Mouse (Mus musculus) T-helper 17 cell (primary cell): ENCODE results near the gene Gli3.

Experiments
- in situ Hi-C, 2 experiments: fragments of 300-600 bp; cut with MboI, MseI; formaldehyde crosslinking; loops; 1 replicate in 1 of 2; 2 replicates in 1 of 2; pipeline ENCODE4 v1.15.1; 2025; ENCODE audit warnings: high pct_unique_total_duplicates in 2 of 2

Gli3 gene

DNA sequence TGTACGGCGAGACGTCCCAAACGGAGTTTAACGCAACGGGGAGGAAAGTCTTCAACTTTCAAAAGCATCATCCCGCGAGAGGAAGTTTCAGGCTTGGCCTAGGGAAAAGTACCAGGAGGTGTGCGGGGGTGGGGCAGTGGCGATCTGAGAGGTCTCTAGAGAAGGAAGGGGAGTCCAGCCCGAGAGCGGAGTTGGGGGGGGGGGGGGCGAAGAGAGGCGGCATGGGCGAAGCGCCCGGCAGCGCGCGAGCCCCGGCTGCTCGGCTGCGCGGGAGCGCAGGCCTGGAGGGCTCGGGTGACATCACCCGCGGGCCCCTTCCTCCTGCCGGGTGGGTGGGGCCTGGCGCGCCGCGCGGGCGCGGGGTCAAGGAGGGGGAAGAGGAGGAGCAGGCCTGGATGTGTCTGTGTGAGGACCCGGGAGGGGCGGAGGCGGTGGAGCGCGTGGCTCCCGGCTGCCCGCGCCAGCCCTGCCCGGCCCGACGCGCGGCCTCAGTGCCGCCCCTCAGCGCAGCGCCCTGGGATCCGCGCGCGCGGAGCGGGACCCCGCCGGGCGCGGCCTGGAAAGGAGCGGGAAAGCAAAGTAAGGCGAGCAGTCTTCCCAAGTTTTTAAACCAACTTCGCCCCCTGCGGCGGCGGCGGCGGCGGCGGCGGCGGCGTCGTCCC, at the start of gene Gli3:
Gene Gli3 (plus strand): TSS at position 406 of the 662 bp plus-strand sequence.
- in situ Hi-C loops, result no loop called here

DNA sequence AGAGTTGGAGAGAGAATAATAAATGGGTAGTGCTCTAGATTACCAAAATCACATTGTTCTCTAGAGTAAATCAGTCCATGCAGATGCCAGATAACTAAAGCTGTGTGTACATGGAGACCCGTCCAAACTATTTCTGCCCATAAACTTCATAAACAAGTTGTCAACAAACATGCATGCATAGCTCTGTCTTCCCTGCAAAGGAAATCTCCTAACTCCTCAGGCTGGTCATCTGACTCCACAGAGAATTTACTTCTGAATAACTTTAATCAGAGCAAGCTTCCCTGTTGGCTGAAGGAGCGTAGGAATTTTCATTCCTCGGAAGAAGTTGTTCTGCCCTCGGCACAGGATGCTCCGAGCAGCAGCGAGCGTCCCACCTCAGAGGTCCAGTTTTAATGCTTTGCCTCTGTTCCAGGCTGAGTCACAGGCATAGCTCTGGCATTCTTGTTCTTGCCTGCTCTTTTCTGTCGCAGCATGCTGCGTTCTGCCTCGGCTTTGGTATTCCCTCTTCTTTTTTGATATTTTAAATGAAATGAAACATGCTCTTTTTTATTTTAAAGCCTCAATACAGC, 41.8 kb upstream of the Gli3 start:
- in situ Hi-C loops, result no loop called here

DNA sequence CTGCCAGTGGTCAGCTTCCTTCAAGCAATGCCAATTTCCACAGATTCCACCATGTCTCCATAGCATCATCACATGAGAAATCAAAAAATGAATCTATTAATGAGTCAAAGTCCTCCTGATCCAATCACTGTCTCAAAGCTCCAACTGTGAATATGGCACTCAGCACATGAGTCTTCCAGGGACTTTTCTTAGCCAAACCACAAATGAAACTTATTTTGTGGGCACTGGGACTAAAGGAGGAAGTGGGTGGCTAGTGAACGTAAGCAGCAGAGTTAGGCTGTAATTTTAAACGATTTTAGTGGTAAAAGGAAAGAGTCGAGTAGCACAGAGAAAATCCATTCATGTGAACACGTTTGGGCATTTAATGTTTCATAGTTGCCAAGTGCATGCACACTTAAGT, 21.0 kb upstream of the Gli3 start:
- in situ Hi-C loops, result no loop called here

DNA sequence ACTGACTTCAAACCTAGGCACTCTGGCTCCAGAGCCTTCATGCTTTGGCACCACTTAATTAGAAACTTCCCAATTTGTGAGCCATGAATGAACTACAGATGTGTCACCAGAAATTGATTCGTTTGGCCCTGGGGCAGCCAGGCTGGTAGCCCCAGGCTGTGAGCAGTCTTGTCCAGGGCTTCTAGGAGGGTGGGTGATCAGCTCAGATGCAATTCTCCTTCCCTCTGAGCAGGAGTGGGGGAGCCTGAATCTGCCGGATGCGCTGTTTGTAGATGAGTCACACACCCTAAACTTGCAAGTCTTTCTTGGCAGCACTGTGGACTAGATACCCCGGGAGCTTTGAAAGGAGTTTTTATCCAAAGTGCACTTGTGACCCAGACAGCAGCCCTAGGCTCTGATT, 18.7 kb upstream of the Gli3 start:
- in situ Hi-C loops, result no loop called here

DNA sequence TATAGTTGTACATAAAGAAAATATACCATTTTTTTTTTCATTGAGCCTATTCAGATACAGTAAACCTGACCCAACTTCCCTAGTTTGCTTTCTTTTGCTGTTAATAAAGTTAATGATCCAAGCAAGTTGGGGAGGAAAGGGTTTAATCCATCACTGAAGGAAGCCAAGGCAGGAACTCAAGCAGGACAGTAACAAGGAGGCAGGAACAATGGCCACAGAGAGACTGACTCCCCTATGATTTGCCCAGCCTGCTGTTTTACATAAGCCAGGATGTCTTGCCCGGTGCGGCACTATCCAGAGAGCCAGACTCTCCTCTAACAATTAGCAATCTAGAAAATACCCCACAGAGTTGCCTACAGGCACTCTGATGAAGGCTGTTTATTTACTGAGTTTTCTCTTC, 17.4 kb upstream of the Gli3 start:
- in situ Hi-C loops, result no loop called here

DNA sequence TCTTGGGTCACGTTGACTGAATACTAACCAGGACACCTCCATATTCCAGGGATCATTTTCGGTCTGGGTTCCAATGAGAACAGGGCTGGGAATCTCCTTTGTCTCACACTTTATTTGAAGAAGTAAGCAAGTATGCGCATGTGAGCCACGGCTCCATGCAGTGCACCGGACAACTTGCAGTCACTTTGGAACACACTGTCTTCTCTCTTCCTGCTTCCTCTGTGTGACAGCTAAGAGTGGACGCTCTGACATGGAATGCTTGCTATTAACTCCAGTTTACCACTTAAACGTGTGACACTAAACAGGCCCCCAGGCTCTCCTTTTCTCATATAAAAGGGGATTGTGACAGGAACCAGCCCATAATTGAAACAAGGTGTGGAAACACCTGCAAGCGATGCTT, 17.0 kb upstream of the Gli3 start:
- in situ Hi-C loops, result no loop called here

DNA sequence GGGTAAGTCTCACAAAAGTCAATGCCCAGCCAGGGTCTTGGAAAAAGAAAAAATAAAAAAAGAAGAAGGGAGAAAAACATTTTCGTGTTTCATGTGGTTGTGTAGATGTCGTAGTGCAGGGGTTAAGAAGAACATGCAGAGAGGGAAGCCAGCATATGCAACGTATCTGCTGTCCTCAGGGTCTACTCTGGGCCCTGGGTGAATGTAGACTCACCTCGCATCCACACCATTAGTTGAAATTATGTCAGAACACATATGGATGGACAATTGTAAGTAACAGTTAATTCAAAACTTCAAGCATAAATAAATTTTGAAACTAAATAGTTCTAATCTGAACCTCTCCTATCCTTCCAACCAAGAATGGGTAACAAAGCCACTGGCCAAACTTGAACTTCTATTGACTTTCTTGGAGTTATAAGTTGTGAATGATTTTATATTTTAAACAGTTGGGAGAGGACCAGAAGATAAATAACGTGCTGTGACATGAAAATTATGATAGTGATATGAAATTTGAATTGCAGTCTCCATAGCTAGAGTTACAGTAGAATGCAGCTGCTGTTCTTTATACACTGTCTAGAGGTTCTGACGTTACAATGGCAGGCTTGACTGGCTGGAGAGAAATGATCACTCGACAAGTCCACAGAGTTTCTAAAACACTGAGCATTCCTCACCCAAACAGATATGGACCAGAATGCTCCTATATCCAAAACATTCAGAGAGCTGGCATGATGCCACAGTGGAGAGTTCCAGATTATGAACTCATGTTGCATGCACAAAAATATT, 16.1 kb upstream of the Gli3 start:
- in situ Hi-C loops, result no loop called here

DNA sequence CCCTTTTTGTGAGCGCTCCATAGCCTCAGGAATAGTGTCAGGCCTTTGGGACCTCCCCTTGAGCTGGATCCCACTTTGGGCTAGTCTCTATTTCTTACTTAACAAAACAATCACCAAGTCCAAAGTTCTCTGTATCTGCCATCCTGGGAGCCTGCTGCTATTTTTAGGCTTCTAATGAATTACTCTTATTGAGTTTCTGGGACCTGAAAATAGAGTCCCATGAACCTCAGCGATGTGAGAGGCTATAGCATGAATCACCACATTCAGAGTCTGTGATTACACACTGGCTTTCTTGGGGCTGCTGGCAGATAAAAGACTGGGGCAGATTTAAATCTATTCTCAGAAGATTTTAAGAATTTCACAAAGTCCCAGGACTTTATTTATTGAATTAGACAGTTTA, 12.1 kb upstream of the Gli3 start:
- in situ Hi-C loops, result no loop called here

DNA sequence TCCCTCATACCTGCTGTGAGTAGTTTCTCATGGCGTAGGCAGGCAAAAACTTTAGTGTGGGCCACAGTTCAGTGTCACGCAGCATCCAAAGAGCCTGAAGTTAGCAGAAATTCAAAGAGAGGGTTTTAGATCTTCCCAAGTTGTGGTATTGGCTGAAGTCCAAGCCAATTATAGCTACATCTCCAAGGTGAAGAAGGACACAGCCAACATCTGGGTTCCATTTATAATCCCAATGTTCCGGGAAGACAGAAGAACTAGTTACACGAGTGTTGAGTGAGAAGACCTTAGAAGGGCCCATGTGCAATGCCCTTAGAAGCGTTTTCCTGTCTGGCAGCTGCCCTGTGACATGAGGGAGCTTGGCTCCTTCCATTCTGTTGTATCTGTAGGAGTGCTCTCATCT, 5.2 kb upstream of the Gli3 start:
- in situ Hi-C loops, result no loop called here

DNA sequence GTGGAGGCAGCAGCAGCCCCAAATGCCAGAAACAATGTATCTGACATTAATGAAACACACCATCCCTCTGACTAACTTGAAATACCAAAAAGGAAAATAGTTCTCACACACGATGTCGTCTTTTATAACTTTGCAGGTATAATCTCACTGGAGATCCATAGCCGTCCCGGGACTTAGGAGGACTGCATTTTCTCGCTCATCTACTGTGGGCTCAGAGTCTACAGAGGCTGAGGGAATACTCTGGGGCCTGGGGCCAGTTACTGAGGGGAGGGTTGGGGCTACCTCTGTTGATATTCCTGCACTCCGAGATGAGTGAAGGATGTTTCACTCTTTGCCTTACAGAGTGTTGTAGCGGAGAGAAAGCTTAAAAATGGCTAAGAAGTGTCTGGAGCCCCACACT, 1.1 kb upstream of the Gli3 start:
- in situ Hi-C loops, result no loop called here

DNA sequence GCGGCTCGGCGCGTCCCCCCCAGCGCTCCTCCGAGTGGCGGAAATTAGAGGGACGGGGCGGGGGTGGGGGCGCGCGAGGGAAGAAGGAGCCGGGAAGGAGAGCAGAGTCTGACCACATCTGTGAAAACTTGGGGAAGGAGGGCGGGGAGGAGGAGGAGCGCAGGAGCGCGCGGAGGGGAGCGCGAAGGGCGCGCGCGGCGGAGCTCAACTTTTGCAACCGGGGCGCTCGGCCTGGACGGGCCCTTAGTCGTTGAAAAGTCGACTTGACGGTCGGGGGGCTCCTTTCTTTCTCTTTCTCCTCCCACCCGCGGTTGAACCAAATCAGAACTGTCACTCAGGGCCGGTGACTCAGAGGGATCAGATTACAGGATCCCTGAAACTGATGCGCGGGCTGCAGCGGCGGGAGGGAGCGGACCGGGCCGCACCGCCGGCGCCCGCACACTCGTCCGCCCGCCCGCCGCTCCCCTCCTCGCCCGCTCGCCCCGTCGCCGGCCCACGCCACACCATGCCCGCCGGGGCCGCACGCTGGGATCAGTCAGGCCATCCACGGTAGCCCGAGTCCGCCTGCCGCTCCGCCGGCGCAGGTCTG, 551 bp downstream of the Gli3 start:
- in situ Hi-C loops, result no loop called here

DNA sequence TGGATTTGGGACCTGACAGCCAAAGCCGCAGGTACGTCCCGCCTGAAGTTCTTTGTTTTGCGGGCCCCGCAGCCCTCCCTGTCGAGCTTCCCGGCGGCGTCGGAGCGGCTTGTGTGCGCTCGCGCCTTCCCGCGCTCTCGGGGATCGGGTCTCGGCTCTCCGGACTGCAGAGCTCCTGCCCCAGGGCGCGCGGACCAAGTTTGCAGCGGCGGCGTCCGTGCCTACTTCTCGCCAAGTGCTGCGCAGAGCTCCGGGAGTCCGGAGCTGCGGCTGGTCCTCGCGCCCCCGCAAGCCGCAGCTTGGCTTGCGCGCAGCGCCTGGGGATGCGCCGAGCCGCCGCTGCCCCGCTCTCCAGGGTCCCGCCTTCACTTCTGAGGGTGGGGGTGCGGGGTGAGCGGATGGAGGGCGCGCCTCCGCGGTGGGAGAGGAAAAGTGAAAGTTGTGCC, 1.1 kb downstream of the Gli3 start:
- in situ Hi-C loops, result no loop called here

DNA sequence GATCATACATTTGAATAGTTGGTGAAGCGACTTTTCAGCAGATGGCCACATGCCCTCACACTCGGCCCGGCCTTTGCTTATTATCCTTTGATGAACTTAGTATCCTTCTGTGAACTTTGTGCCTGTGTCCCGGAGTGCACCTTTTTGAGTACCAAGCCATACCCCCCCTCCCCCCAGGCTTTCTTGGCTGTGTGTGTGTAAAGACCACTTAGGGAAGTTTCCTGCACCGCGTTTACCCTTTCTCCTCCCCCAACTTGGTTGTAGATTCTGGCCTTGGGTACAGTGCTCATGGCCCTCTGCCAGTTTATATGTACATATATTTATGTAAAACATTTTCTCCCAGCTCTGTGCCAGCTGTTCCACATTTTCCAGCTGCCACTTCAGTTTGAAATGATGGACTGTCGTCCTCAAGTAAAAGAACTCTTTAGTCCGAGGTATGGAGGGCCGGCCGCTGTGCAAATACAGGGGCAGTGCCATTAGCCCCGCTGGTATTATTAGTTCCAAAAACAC, 1.8 kb downstream of the Gli3 start:
- in situ Hi-C loops, result no loop called here

DNA sequence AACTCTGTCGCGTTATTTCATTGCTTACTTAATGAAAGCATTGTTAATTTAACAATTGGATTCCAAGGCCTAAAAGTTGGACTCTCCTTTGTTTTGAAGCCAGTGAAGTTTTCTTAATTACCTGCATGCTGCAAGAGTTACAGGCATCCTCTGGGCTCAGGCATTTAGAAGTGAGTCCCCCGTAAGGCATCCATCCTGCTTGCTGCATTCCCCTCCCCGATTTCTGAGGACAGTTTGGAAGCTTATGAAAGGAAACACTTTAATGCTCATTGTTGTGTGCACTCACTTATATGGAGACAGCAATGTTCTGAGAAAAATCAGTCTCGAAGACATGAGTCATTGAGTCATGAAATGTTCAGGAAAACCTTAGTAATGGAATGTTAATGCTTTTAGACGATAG, 3.5 kb downstream of the Gli3 start:
- in situ Hi-C loops, result no loop called here

DNA sequence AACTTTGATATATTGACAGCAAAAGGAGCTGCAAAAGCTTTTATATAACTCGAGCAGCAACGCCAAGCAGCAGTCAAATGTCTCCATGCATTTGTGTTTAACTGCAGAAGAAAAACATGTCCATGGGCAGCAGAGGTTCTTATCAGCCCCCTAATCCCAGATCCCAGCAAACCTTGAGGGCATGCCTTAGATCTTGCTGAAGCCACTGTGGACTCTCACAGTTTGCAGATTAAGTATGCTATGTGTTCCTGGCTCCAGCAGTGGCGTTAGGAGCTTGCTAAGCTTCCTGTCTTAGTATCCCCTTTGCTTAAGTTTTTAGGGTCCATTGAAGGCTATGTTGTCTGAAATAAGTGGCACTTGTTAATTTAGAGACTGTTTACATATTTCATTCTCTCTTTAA, 4.4 kb downstream of the Gli3 start:
- in situ Hi-C loops, result no loop called here

DNA sequence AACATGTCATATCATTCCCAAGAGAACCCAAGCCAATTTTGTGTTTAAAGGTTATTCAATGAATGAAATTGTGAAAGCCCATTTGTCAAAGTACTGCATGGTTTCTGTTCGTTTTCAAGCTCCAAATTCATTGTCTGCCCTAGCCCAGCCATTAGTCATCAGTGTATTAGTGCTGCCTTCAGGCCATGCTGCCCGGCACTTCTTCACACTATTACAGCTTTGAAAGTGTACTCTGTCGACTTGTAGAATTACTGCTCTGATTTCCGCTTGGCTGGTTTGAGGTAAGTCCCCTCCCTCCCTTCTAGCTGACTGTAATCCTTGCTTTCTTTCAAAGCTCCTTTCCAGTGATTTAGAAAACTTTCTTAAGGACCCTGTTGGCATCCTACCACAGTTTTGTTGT, 5.4 kb downstream of the Gli3 start:
- in situ Hi-C loops, result no loop called here

DNA sequence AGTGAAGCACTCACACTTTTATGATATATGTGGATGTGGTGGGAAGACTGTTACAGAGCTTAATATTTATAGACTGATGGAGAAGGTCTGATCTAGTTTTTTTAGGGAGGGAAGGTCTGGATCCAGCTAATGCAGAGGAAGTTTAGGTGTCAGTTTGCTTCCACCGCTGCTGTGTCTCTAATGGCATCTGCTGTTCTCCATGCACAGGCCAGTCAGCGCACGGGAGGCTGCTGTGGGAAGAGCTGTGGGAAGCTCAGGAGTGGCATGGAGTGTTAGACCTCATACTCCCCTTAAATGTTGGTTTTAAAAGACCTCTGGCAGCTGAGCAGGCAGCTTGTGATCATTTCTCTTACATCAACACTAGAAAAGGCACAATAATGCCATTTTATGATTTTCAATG, 7.0 kb downstream of the Gli3 start:
- in situ Hi-C loops, result no loop called here

DNA sequence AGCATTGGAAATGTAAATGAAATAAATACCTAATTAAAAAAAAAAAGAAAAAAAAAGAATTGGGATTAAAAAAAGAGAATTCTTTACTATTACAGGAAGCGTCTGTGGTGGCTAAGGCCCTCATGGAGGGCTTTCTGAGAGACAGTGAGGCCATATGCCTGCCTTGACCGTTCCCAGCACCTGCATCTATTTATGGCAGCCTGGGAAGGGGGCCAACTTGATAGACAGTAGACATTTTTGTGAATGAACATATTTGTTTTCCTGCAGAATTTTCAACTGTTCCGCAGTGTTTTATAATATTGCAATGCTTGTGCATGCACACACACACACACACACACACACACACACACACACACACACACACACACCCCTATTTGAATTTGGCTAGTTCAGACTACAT, 9.7 kb downstream of the Gli3 start:
- in situ Hi-C loops, result no loop called here

DNA sequence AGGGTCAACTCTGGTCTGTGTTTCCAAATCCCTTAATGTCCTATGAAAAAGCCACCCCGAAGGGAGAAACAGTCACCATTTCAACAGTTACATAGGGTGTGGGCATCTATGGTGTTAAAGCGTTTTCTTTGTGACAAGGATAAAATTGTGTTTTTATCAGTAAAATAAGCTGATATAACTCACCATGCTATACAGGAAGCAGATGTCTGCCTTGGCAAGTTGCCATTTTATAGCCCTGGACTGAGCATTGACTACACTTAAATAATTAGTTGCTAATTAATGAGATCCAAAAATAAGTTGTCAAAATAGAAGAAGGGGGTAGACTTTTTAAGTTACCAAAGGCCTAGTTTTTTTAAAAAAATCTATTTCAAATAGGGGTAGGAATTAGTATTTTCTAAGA, 11.4 kb downstream of the Gli3 start:
- in situ Hi-C loops, result no loop called here

DNA sequence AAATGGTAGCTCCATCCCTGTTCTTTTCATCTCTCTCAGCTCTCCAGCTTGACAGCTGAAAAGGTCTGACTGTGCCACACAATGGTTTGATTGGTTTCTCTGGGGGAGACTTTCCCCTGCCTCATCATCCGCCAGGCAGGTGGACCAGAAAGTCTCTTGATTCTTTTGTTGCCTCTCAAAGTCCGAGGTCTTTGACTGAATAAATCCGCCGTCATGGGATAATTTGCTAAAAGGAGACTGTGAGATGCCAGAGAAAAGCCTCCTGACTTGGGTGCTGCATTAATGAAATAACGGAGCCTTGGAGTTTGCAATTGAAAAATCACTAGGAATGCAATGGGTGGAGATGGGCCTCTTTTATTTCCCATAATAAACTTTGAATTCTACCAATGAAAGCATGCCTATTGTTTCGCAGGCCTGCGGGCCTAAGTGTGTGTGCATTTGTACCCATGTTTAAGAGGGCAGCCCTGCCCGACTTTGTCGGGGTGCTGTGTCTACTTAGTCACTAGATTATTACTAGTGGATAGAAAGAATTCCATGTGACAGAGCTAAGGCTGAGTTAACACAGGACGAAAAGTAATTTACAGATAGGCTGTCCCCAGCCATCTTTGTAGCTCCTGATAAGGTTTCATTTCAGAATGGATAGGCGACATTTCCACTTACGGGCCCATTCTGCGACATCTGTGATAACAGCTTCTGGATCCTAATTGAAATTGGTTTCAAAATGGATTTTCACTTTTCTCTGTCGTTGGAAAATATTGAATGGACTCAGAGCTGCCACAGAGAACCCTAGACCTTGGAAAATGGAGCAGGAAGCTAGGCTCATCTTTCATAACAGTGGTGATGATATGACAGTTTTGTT, 23.2 kb downstream of the Gli3 start:
- in situ Hi-C loops, result no loop called here

DNA sequence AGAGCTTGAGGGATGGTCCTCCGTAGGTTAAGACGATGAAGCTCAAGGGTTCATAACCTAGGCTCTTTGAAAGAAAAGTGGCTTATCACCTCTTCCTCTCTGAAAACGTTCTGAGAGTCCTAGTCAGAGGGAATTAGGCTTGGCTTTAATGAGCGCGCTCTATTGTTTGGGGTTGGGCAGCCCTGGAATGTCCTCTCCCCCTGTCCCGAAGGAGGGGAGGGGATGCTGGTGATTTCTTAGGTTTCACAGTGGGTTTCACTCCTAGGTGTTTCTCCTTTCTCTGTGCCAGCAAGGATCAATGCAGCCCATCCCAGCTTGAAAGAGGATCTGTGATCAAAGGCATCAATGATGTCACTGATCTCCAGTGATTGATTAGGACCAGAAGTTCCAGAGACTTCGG, 24.3 kb downstream of the Gli3 start:
- in situ Hi-C loops, result no loop called here

DNA sequence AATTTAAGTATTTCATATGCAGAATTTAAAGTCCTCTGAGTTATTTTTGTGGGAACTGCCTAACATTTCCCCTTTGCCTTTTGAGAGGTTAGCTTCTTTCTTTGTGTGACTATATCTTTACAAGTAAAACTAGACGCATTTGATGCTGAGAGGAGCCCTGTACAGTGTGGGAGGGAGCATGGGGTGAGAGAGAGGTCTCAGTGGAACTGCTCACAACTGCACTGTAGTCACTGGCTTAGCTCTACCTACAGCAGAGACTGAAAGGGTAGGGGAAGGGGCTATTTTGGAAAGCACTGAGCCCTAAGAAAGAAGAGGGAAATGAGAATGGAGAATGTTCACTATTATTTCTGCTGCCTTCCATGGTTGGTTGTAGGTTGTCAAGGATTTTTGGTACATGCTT, 25.0 kb downstream of the Gli3 start:
- in situ Hi-C loops, result no loop called here
